Mouse (Mus musculus) heart, postnatal 10 days (tissue): ENCODE measurements around the gene Gdf1. TPM values are rescaled to one million over a fixed set of nuclear protein-coding genes. Genes with fewer than 3 reads are reported as not detected.

Source experiments
- DNase-seq, 2 experiments: peaks; one replicate each; pipeline ENCODE4 v3.0.0; 2021
- intact Hi-C: fragments of 180-260 bp; cut with DNase I; formaldehyde crosslinking; loops from one replicate; pipeline ENCODE4 v1.15.1; 2025
- total RNA-seq, 2 experiments: library from RNA; stranded (reverse); gene quantifications; 2 replicates each; pipeline ENCODE4 v1.2.3; 2021

Gene Gdf1
- total RNA-seq, 2 experiments from 2014 or later, result 0.20 TPM; not detected in 1

- intact Hi-C loops, result no loop called here
- DNase-seq, result peak; percentile 62 to 65
Measured at GRCm38 (mm10) chr8:70359411-70359810, 29.8 kb downstream of the Gdf1 start.

- intact Hi-C loops, result no loop called here
- DNase-seq, result no peak
Measured at GRCm38 (mm10) chr8:70360769-70361168, 31.2 kb downstream of the Gdf1 start.

- DNase-seq, result no peak
Measured at GRCm38 (mm10) chr8:70361484-70362032, 31.9 kb downstream of the Gdf1 start.

GRCm38 (mm10) chr8:70364066-70364465 is 34.4 kb downstream of the Gdf1 start:
- DNase-seq, result no peak
- intact Hi-C loops, result no loop called here

More at GRCm38 (mm10) chr8:70361484-70362032, 31.9 kb downstream of the Gdf1 start:
- intact Hi-C loops, result no loop called here

- intact Hi-C loops, result no loop called here
- DNase-seq, result no peak
Measured at GRCm38 (mm10) chr8:70366588-70366987, 37.0 kb downstream of the Gdf1 start.

GRCm38 (mm10) chr8:70370476-70370875 is 40.9 kb downstream of the Gdf1 start:
- intact Hi-C loops, result no loop called here
- DNase-seq, result no peak

GRCm38 (mm10) chr8:70371951-70372350 is 42.3 kb downstream of the Gdf1 start:
- DNase-seq, result no peak
- intact Hi-C loops, result no loop called here

- intact Hi-C loops, result no loop called here
- no peak for DNase-seq
Measured at GRCm38 (mm10) chr8:70373397-70374317, 44.0 kb downstream of the Gdf1 start, which contains the start of gene Comp. TSS of gene Comp (plus strand) at chr8:70373558.

GRCm38 (mm10) chr8:70374318-70374927 is 44.8 kb downstream of the Gdf1 start:
- intact Hi-C loops, result no loop called here
- DNase-seq, result peak; percentile 62 to 78

- intact Hi-C loops, result no loop called here
- DNase-seq, result peak in 1 of 2 experiments; percentile 28
Measured at GRCm38 (mm10) chr8:70375212-70375859, 45.7 kb downstream of the Gdf1 start.

- peak in 1 of 2 experiments; percentile 22 for DNase-seq
- intact Hi-C loops, result no loop called here
Measured at GRCm38 (mm10) chr8:70376275-70376741, 46.7 kb downstream of the Gdf1 start.

GRCm38 (mm10) chr8:70377049-70377448 is 47.4 kb downstream of the Gdf1 start:
- no peak for DNase-seq
- intact Hi-C loops, result no loop called here

GRCm38 (mm10) chr8:70380069-70380468 is 50.5 kb downstream of the Gdf1 start:
- intact Hi-C loops, result loop anchor here (5.0 kb wide), 1 partner anchor 207 kb away; no protein-coding TSS in a partner anchor
- no peak for DNase-seq

Other genes with a start within 250 kb of the Gdf1 start
- not detected for gene Hapln4, start 246.4 kb upstream of the Gdf1 start, total RNA-seq
- under 1 TPM in 1 of 2 experiments, not detected in 1; 0.19 TPM for gene Ncan, start 208.9 kb upstream of the Gdf1 start, total RNA-seq
- 10 to 100 TPM; 10.9 to 12.8 TPM for gene Nr2c2ap, start 198.5 kb upstream of the Gdf1 start, total RNA-seq
- gene Rfxank, start 190.7 kb upstream of the Gdf1 start, total RNA-seq, result 10 to 100 TPM; 20.7 to 22.4 TPM
- 10 to 100 TPM; 30.3 TPM for gene Borcs8, start 190.3 kb upstream of the Gdf1 start, total RNA-seq
- under 1 TPM; 0.38 to 0.45 TPM for gene Mef2b, start 190.1 kb upstream of the Gdf1 start, total RNA-seq
- gene Tmem161a, start 157.5 kb upstream of the Gdf1 start, total RNA-seq, result 100 to 1,000 TPM in 1 of 2 experiments, 10 to 100 TPM in 1; 88.3 to 103 TPM
- 10 to 100 TPM; 43.0 to 48.6 TPM for gene Slc25a42, start 117.5 kb upstream of the Gdf1 start, total RNA-seq
- gene Sugp2, start 95.6 kb upstream of the Gdf1 start, total RNA-seq, result 10 to 100 TPM; 42.9 to 47.8 TPM
- gene Armc6, start 95.4 kb upstream of the Gdf1 start, total RNA-seq, result 1 to 10 TPM; 8.9 to 9.2 TPM
- 10 to 100 TPM; 25.6 to 28.2 TPM for gene Homer3, start 47.0 kb upstream of the Gdf1 start, total RNA-seq
- 10 to 100 TPM; 33.1 to 33.5 TPM for gene Ddx49, start 27.3 kb upstream of the Gdf1 start, total RNA-seq
- gene Cope, start 27.3 kb upstream of the Gdf1 start, total RNA-seq, result 100 to 1,000 TPM; 160 to 173 TPM
- under 1 TPM; 0.57 to 0.67 TPM for gene Cers1, start 14.0 kb upstream of the Gdf1 start, total RNA-seq
- 10 to 100 TPM; 40.8 to 48.8 TPM for gene Upf1, start 23.5 kb downstream of the Gdf1 start, total RNA-seq
- gene Comp, start 43.7 kb downstream of the Gdf1 start, total RNA-seq, result 1 to 10 TPM; 2.4 to 3.4 TPM
- 10 to 100 TPM; 11.0 to 15.6 TPM for gene Crtc1, start 109.8 kb downstream of the Gdf1 start, total RNA-seq
- gene Klhl26, start 147.2 kb downstream of the Gdf1 start, total RNA-seq, result 1 to 10 TPM; 8.4 to 8.9 TPM
- gene Tmem59l, start 157.5 kb downstream of the Gdf1 start, total RNA-seq, result not detected
- under 1 TPM; 0.38 to 0.72 TPM for gene Crlf1, start 163.3 kb downstream of the Gdf1 start, total RNA-seq
- gene Rex1bd, start 176.9 kb downstream of the Gdf1 start, total RNA-seq, result 100 to 1,000 TPM; 108 to 114 TPM
- gene Uba52, start 181.0 kb downstream of the Gdf1 start, total RNA-seq, result 1,000 to 10,000 TPM; 1,604 to 1,683 TPM
- 100 to 1,000 TPM; 185 to 190 TPM for gene Fkbp8, start 197.9 kb downstream of the Gdf1 start, total RNA-seq
- gene Kxd1, start 198.1 kb downstream of the Gdf1 start, total RNA-seq, result 10 to 100 TPM; 79.5 to 81.3 TPM
- gene Ell, start 209.6 kb downstream of the Gdf1 start, total RNA-seq, result 10 to 100 TPM; 15.9 to 17.9 TPM